Mouse (Mus musculus): ENCODE data around the gene Nhlh2. TPM values are rescaled to one million over a fixed set of nuclear protein-coding genes. Genes with fewer than 3 reads are reported as not detected.

Gene Nhlh2
- polyA plus RNA-seq, 1 experiment from 2014 or later: 0.14 TPM

GRCm38 (mm10) chr3:101997851-101998250, 12.0 kb upstream of the Nhlh2 start:
- H3K9me3 ChIP-seq (replicated peaks): no peaks in the 10 kb centered on the region
- no peak overlapping the region for H3K4me3 ChIP-seq
- H3K9ac ChIP-seq: no peak overlapping the region
- 69% methylated on average over 3 of the region's 3 CpGs for WGBS
- no peak overlapping the region for H3K27ac ChIP-seq (ENCODE audit: poor library complexity, severe bottlenecking)
- ATAC-seq (ENCODE audit: insufficient number of reproducible peaks, low FRiP score): no peak
- no peak overlapping the region for H3K4me2 ChIP-seq
- H3K4me1 ChIP-seq (replicated peaks): no peaks in the 10 kb centered on the region
- no peaks in the 10 kb centered on the region for H3K36me3 ChIP-seq
- no peaks in the 10 kb centered on the region for H3K27me3 ChIP-seq (replicated peaks)

- H3K27ac ChIP-seq (ENCODE audit: poor library complexity, severe bottlenecking): no peak overlapping the region
- peak overlapping the region; percentile 42 for H3K4me3 ChIP-seq
- H3K9me3 ChIP-seq (replicated peaks): no peaks in the 10 kb centered on the region
- ATAC-seq (ENCODE audit: insufficient number of reproducible peaks, low FRiP score): no peak
- H3K4me2 ChIP-seq: peak overlapping the region; percentile 70
- H3K9ac ChIP-seq: no peak overlapping the region
- H3K27me3 ChIP-seq (replicated peaks): peaks cover 50% of the 10 kb centered on the region
- H3K36me3 ChIP-seq: no peaks in the 10 kb centered on the region
- peaks cover 21% of the 10 kb centered on the region for H3K4me1 ChIP-seq (replicated peaks)
- WGBS: 6% methylated on average over 24 of the region's 24 CpGs
Observed at GRCm38 (mm10) chr3:102010681-102011317, 923 bp downstream of the Nhlh2 start.

GRCm38 (mm10) chr3:102011318-102012075, 1.6 kb downstream of the Nhlh2 start:
- no peak for ATAC-seq (ENCODE audit: insufficient number of reproducible peaks, low FRiP score)
- Histone ChIP-seq H3K4me1 (replicated peaks) (peaks cover 21% of the 10 kb centered on the region), H3K27ac (ENCODE audit: poor library complexity, severe bottlenecking) (no peak overlapping the region), H3K4me3 (peak overlapping the region; percentile 42), H3K9ac (0 out of 2 replicates have a peak overlapping the region, but pooled peaks have one; percentile 38), H3K27me3 (replicated peaks) (peaks cover 57% of the 10 kb centered on the region), H3K9me3 (replicated peaks) (no peaks in the 10 kb centered on the region), H3K4me2 (peak overlapping the region; percentile 70), H3K36me3 (no peaks in the 10 kb centered on the region)
- WGBS: 1% methylated on average over 48 of the region's 48 CpGs

GRCm38 (mm10) chr3:102012076-102012610, 2.3 kb downstream of the Nhlh2 start:
- no peak overlapping the region for H3K27ac ChIP-seq (ENCODE audit: poor library complexity, severe bottlenecking)
- H3K9ac ChIP-seq: no peak overlapping the region
- H3K9me3 ChIP-seq (replicated peaks): no peaks in the 10 kb centered on the region
- H3K4me2 ChIP-seq: peak overlapping the region; percentile 70
- H3K4me1 ChIP-seq (replicated peaks): peaks cover 21% of the 10 kb centered on the region
- H3K4me3 ChIP-seq: peak overlapping the region; percentile 42
- no peak for ATAC-seq (ENCODE audit: insufficient number of reproducible peaks, low FRiP score)
- 3% methylated on average over 23 of the region's 23 CpGs for WGBS
- no peaks in the 10 kb centered on the region for H3K36me3 ChIP-seq
- H3K27me3 ChIP-seq (replicated peaks): peaks cover 63% of the 10 kb centered on the region

- ATAC-seq (ENCODE audit: insufficient number of reproducible peaks, low FRiP score): no peak
- Histone ChIP-seq H3K9ac (peak overlapping the region; percentile 16), H3K4me1 (replicated peaks) (peaks cover 21% of the 10 kb centered on the region), H3K9me3 (replicated peaks) (no peaks in the 10 kb centered on the region), H3K4me3 (peak overlapping the region; percentile 42), H3K27ac (ENCODE audit: poor library complexity, severe bottlenecking) (no peak overlapping the region), H3K36me3 (no peaks in the 10 kb centered on the region), H3K4me2 (peak overlapping the region; percentile 70), H3K27me3 (replicated peaks) (peaks cover 67% of the 10 kb centered on the region)
- under 1% methylated on average over 53 of the region's 53 CpGs for WGBS
Observed at GRCm38 (mm10) chr3:102012611-102013211, 2.8 kb downstream of the Nhlh2 start.

GRCm38 (mm10) chr3:102020604-102021003, 10.7 kb downstream of the Nhlh2 start:
- Histone ChIP-seq H3K4me3 (no peak overlapping the region), H3K27ac (ENCODE audit: poor library complexity, severe bottlenecking) (no peak overlapping the region), H3K4me2 (no peak overlapping the region), H3K4me1 (replicated peaks) (peaks cover 18% of the 10 kb centered on the region), H3K9ac (no peak overlapping the region), H3K9me3 (replicated peaks) (no peaks in the 10 kb centered on the region), H3K27me3 (replicated peaks) (peaks cover 25% of the 10 kb centered on the region), H3K36me3 (no peaks in the 10 kb centered on the region)
- ATAC-seq (ENCODE audit: insufficient number of reproducible peaks, low FRiP score): no peak
- 67% methylated on average over 1 of the region's 1 CpGs for WGBS

- H3K4me2 ChIP-seq: peak overlapping the region; percentile 85
- H3K27me3 ChIP-seq (replicated peaks): peaks cover 6% of the 10 kb centered on the region; the same call in 1 of the 2 replicates
- H3K36me3 ChIP-seq: no peaks in the 10 kb centered on the region
- WGBS: 15% methylated on average over 2 of the region's 2 CpGs
- H3K9ac ChIP-seq: no peak overlapping the region
- ATAC-seq (ENCODE audit: insufficient number of reproducible peaks, low FRiP score): peak; percentile 43; the same call in 1 of the 2 replicates
- no peak overlapping the region for H3K27ac ChIP-seq (ENCODE audit: poor library complexity, severe bottlenecking)
- peaks cover 18% of the 10 kb centered on the region for H3K4me1 ChIP-seq (replicated peaks)
- H3K4me3 ChIP-seq: no peak overlapping the region
- H3K9me3 ChIP-seq (replicated peaks): no peaks in the 10 kb centered on the region
Observed at GRCm38 (mm10) chr3:102022721-102023120, 12.8 kb downstream of the Nhlh2 start.

- Histone ChIP-seq H3K36me3 (no peaks in the 10 kb centered on the region), H3K4me3 (peak overlapping the region; percentile 49), H3K27ac (ENCODE audit: poor library complexity, severe bottlenecking) (no peak overlapping the region), H3K9ac (peak overlapping the region; percentile 62), H3K9me3 (replicated peaks) (no peaks in the 10 kb centered on the region), H3K4me2 (peak overlapping the region; percentile 85), H3K27me3 (replicated peaks) (peaks cover 3% of the 10 kb centered on the region; the same call in 1 of the 2 replicates), H3K4me1 (replicated peaks) (peaks cover 18% of the 10 kb centered on the region)
- peak; percentile 70 for ATAC-seq (ENCODE audit: insufficient number of reproducible peaks, low FRiP score)
- under 1% methylated on average over 28 of the region's 31 CpGs for WGBS
Observed at GRCm38 (mm10) chr3:102023337-102023736, 13.5 kb downstream of the Nhlh2 start.

GRCm38 (mm10) chr3:102023829-102024228, 14.0 kb downstream of the Nhlh2 start:
- H3K27ac ChIP-seq (ENCODE audit: poor library complexity, severe bottlenecking): no peak overlapping the region
- peaks cover 18% of the 10 kb centered on the region for H3K4me1 ChIP-seq (replicated peaks)
- H3K4me2 ChIP-seq: peak overlapping the region; percentile 85
- WGBS: 7% methylated on average over 5 of the region's 5 CpGs
- H3K9me3 ChIP-seq (replicated peaks): no peaks in the 10 kb centered on the region
- no peaks in the 10 kb centered on the region for H3K27me3 ChIP-seq (replicated peaks)
- H3K9ac ChIP-seq: peak overlapping the region; percentile 62
- 0 out of 2 replicates have a peak, but pooled peaks have one; percentile 14 for ATAC-seq (ENCODE audit: insufficient number of reproducible peaks, low FRiP score)
- peak overlapping the region; percentile 49 for H3K4me3 ChIP-seq
- H3K36me3 ChIP-seq: no peaks in the 10 kb centered on the region

- Histone ChIP-seq H3K4me3 (no peak overlapping the region), H3K9ac (no peak overlapping the region), H3K4me2 (no peak overlapping the region), H3K36me3 (no peaks in the 10 kb centered on the region), H3K4me1 (replicated peaks) (peaks cover 18% of the 10 kb centered on the region), H3K27ac (ENCODE audit: poor library complexity, severe bottlenecking) (no peak overlapping the region), H3K27me3 (replicated peaks) (no peaks in the 10 kb centered on the region), H3K9me3 (replicated peaks) (no peaks in the 10 kb centered on the region)
- ATAC-seq (ENCODE audit: insufficient number of reproducible peaks, low FRiP score): no peak
- WGBS: 47% methylated on average over 9 of the region's 9 CpGs
Observed at GRCm38 (mm10) chr3:102024981-102025451, 15.1 kb downstream of the Nhlh2 start.

- no peak overlapping the region for H3K4me2 ChIP-seq
- H3K9ac ChIP-seq: no peak overlapping the region
- WGBS: 75% methylated on average over 5 of the region's 5 CpGs
- no peaks in the 10 kb centered on the region for H3K27me3 ChIP-seq (replicated peaks)
- ATAC-seq (ENCODE audit: insufficient number of reproducible peaks, low FRiP score): no peak
- no peak overlapping the region for H3K4me3 ChIP-seq
- peaks cover 18% of the 10 kb centered on the region for H3K4me1 ChIP-seq (replicated peaks)
- no peaks in the 10 kb centered on the region for H3K36me3 ChIP-seq
- H3K27ac ChIP-seq (ENCODE audit: poor library complexity, severe bottlenecking): no peak overlapping the region
- H3K9me3 ChIP-seq (replicated peaks): no peaks in the 10 kb centered on the region
Observed at GRCm38 (mm10) chr3:102025659-102026058, 15.8 kb downstream of the Nhlh2 start.
